Mouse (Mus musculus) 3134 (cell line): Measurements from ENCODE around the gene Spred2.
A peak's percentile ranks its signal among the peaks of the same experiment; 100 is the strongest.
"Not testable (repeated sequence)": the region's sequence is repeated elsewhere in the genome, so short reads cannot be mapped to it uniquely, and the experiment has no call there.

Experiments used
- DNase-seq: peaks from one replicate; pipeline ENCODE4 v3.0.0-alpha.2; 2011; ENCODE audit warnings: low spot score; ENCODE audit not compliant: insufficient read length; ENCODE audit errors: extremely low read depth

The Spred2 gene

GRCm38 (mm10) chr11:20043256-20043655 lies 119.1 kb downstream of the Spred2 start:
- DNase-seq, result peak; percentile 47

DNA sequence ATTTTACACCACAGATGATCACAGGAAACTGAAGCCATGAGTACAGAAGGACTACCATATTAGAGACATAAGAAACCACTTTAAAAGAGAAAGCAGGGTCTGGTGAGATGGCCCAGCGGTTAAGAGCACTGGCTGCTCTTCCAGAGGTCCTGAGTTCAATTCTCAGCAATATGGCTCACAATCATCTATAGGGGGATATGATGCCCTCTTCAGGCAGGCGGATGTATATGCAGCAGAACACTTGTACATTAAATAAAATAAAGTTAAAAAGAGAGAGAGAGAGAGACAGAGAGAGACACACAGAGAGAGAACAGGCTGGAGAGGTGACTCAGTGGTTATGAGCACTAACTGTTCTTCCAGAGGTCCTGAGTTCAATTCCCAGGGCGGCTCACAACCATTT lies 121.4 kb downstream of the Spred2 start:
- DNase-seq, result no peak

GRCm38 (mm10) chr11:20052814-20053536 lies 128.8 kb downstream of the Spred2 start:
- no peak for DNase-seq

DNA sequence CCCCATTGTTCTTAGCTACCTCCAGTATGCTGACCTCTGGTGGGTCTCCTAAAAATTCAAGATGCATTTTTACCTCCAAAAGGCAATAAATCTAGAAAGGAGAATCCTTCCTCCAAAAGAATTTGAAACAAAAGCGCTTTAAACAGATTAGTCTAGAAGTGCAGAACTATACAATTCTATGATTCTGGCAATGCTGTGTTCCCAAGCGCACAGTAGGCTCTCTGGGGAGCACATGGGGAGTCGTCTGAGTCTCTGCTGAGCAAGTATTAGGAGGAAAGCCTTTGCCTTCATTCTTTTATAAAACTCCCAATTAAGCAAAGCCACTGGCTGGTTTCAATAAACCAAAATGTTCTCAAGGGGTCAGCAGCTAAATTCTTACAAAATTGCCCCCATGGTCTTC lies 129.8 kb downstream of the Spred2 start:
- no peak for DNase-seq

DNA sequence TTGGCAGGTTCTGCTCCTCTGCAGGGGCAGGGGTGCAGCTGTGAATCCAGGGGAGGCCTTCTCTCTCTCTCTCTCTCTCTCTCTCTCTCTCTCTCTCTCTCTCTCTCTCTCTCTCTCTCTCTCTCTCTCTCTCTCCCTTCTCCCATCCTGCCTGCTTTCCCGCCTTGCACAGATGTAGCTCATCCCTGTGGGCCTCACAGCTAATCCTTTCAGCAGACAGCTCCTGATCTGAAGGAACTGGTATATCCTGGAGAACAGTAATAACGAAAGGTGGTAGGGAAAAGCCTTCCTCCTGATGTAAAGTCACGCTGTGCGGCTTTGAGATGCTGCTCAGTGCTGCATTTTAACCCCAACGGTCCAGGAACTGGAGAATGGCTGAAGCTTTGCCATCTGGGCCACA lies 130.4 kb downstream of the Spred2 start:
- DNase-seq, result no peak

DNA sequence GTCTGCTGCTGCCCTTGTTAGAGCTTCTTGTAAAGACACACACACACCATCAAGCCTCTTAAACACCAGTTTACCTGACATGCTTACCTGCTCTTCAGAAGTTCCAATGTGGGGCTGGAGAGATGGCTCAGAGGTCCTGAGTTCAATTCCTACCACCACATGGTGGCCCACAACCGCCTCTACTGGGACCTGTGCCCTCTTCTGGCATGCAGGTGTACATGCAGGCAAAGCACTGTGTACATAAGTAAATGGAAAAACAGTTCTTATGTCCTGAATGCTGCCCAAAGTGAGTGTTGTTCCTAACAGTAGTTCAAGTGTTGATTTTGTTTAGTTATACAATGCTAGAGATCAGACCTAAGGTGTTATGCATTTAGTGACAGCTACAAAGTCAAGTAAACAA lies 132.0 kb downstream of the Spred2 start:
- no peak for DNase-seq

- DNase-seq, result no peak
Observed at GRCm38 (mm10) chr11:20057429-20057828, 133.3 kb downstream of the Spred2 start.

GRCm38 (mm10) chr11:20059736-20060135 lies 135.6 kb downstream of the Spred2 start:
- no peak for DNase-seq

- DNase-seq, result not testable (repeated sequence)
Observed at GRCm38 (mm10) chr11:20062801-20063200, 138.6 kb downstream of the Spred2 start.

- not testable (repeated sequence) for DNase-seq
Observed at GRCm38 (mm10) chr11:20064086-20064485, 139.9 kb downstream of the Spred2 start.

- no peak for DNase-seq
Observed at GRCm38 (mm10) chr11:20064926-20065325, 140.8 kb downstream of the Spred2 start.

GRCm38 (mm10) chr11:20066106-20066505 lies 141.9 kb downstream of the Spred2 start:
- no peak for DNase-seq

DNA sequence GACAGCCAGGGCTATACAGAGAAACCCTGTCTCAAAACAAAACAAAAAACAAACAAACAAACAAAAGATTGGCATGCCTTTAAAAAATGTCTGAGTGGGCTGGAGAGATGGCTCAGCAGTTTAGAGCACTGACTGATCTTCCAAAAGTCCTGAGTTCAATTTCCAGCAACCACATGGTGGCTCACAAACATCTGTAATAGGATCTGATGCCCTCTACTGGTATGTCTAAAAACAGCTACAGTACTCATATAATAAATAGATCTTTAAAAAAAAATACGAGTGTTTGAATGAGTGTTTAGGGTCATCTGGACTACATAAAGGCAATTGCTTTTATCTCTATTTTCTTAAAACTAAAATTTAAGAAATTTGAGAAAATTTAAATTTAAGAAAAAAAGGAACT lies 143.3 kb downstream of the Spred2 start:
- no peak for DNase-seq

DNA sequence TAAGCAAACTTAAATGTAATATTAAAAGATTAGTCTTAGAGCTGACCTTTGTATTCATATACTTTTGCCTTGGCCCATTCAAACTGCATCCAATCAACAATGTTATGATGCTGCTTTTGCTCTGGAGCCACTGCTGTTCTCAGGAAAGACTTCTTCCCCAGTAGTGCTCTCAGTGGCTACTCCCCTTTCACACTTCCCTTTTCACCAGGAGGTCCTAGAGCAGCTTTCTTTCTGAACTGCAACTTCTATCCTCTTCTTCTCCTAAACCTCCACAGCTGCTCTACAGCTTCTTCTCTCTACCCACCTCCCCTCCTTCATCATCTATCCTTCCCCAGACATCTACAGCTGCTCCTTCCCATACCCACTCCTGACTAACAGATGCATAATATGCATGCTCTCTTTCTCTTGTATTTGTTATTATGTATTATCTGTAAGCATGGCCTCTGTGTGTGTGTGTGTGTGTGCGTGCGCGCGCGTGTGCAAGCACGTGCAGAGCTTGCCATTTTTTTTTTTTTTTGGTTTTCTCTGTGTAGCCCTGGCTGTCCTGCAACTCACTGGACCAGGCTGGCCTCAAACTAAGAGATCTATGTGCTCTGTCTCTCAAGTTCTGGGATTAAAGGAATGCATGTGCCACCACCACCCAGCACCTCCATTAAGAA lies 144.3 kb downstream of the Spred2 start:
- no peak for DNase-seq

DNA sequence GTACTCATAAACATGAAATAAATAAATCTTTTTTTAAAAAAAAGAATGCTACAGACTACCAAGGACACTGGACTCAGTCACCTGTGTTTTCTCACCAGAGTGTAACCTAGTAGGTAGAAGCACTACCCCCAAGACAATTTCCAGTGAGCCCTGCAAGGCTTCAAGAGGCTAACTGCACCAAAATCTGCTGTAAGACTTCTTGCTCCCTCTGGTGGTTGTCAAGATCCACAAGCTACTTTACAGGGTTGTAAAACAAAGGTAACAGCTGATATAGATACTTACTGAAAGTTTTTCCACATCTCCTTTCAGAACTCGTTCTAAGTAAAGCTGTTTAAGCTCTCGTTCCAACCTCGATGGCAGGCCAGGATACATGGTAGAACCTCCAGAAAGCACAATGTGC lies 148.0 kb downstream of the Spred2 start:
- no peak for DNase-seq

DNA sequence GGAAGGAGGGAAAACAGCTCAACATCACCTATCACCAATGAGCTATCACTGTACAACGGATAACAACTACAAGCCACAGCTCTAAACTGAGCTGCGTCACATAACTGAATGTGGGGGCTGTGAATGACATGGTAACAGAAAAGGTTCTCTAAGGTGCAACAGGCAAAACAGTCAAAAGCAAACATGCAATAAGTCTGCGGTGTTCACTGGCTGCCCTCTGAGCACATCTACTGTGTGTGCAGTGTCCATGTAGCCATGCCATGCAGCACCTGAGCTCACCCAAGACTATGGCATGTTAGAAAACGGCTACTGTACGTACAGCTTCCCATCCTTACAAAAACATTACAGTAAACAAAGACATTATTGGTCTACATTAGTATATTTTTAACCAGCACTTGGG lies 148.7 kb downstream of the Spred2 start:
- DNase-seq, result no peak
